Mouse (Mus musculus) left cerebral cortex, postnatal 4 days (tissue): ENCODE data around the gene Olfr680-ps1. TPM values are rescaled to one million over a fixed set of nuclear protein-coding genes. Genes with fewer than 3 reads are reported as not detected.
"Not testable (repeated sequence)": the region's sequence is repeated elsewhere in the genome, so short reads cannot be mapped to it uniquely, and the experiment has no call there.

Experiments
- DNase-seq: peaks from one replicate; pipeline ENCODE4 v3.0.0-alpha.2; 2022
- intact Hi-C: fragments of 180-260 bp; cut with DNase I; formaldehyde crosslinking; loops from one replicate; pipeline ENCODE4 v1.15.1; 2025
- total RNA-seq, 2 experiments: library from RNA; stranded (reverse); gene quantifications; 2 replicates each; pipeline ENCODE4 v1.2.3; 2021

Gene Olfr680-ps1
- not detected for total RNA-seq

GRCm38 (mm10) chr7:105092717-105093116 is at the start of gene Olfr680-ps1:
TSS of gene Olfr680-ps1 (minus strand) at chr7:105092817.
- intact Hi-C loops, DNase-seq: not testable (repeated sequence)

- intact Hi-C loops: no loop called here
- DNase-seq: no peak
These were observed 48.7 kb upstream of the Olfr680-ps1 start for GRCm38 (mm10) chr7:105141275-105141674.

- intact Hi-C loops: no loop called here
- no peak for DNase-seq
These were observed 23.9 kb upstream of the Olfr680-ps1 start, which contains the start of gene Olfr681 for GRCm38 (mm10) chr7:105116536-105116935. TSS of gene Olfr681 (plus strand) at chr7:105116836.

- no peak for DNase-seq
These were observed 11.7 kb downstream of the Olfr680-ps1 start, which contains the start of gene Olfr679 for GRCm38 (mm10) chr7:105080905-105081304. TSS of gene Olfr679 (plus strand) at chr7:105081205.

GRCm38 (mm10) chr7:105064175-105064574 is 28.4 kb downstream of the Olfr680-ps1 start, which contains the start of gene Olfr678:
TSS of gene Olfr678 (plus strand) at chr7:105064475.
- no peak for DNase-seq
- intact Hi-C loops: no loop called here

More at GRCm38 (mm10) chr7:105080905-105081304, 11.7 kb downstream of the Olfr680-ps1 start, which contains the start of gene Olfr679:
- intact Hi-C loops: no loop called here

- intact Hi-C loops: no loop called here
- DNase-seq: no peak
These were observed 33.7 kb downstream of the Olfr680-ps1 start for GRCm38 (mm10) chr7:105058951-105059350.

Other genes starting within 250 kb of the Olfr680-ps1 start
- gene Usp17la, start 235.8 kb downstream of the Olfr680-ps1 start, total RNA-seq: not detected
- gene Olfr665, start 214.8 kb downstream of the Olfr680-ps1 start, total RNA-seq: not detected
- gene Olfr666, start 196.9 kb downstream of the Olfr680-ps1 start, total RNA-seq: not detected
- not detected for gene Olfr667, start 171.3 kb downstream of the Olfr680-ps1 start, total RNA-seq
- gene Olfr668, start 164.8 kb downstream of the Olfr680-ps1 start, total RNA-seq: not detected
- gene Olfr669, start 158.6 kb downstream of the Olfr680-ps1 start, total RNA-seq: not detected
- gene Olfr670, start 130.2 kb downstream of the Olfr680-ps1 start, total RNA-seq: not detected
- gene Olfr671, start 113.7 kb downstream of the Olfr680-ps1 start, total RNA-seq: not detected
- gene Olfr672, start 90.8 kb downstream of the Olfr680-ps1 start, total RNA-seq: not detected
- gene Olfr675, start 64.4 kb downstream of the Olfr680-ps1 start, total RNA-seq: not detected
- gene Olfr676, start 60.1 kb downstream of the Olfr680-ps1 start, total RNA-seq: not detected
- not detected for gene Olfr677, start 41.4 kb downstream of the Olfr680-ps1 start, total RNA-seq
- gene Olfr678, start 28.3 kb downstream of the Olfr680-ps1 start, total RNA-seq: not detected
- not detected for gene Olfr679, start 11.6 kb downstream of the Olfr680-ps1 start, total RNA-seq
- not detected for gene Olfr681, start 24.0 kb upstream of the Olfr680-ps1 start, total RNA-seq
- gene Olfr683, start 54.2 kb upstream of the Olfr680-ps1 start, total RNA-seq: not detected
- not detected for gene Olfr684, start 70.8 kb upstream of the Olfr680-ps1 start, total RNA-seq
- not detected for gene Olfr685, start 93.2 kb upstream of the Olfr680-ps1 start, total RNA-seq
- gene Olfr686, start 114.7 kb upstream of the Olfr680-ps1 start, total RNA-seq: not detected
- not detected for gene Olfr688, start 195.3 kb upstream of the Olfr680-ps1 start, total RNA-seq
- not detected for gene Olfr689, start 218.3 kb upstream of the Olfr680-ps1 start, total RNA-seq
- under 1 TPM; 0.26 to 0.44 TPM for gene Olfr690, start 241.3 kb upstream of the Olfr680-ps1 start, total RNA-seq
- gene Olfr691, start 249.5 kb upstream of the Olfr680-ps1 start, total RNA-seq: under 1 TPM; 0.34 to 0.38 TPM